ENCODE assay signal across 8 mouse cellular contexts in the genomic region with DNA sequence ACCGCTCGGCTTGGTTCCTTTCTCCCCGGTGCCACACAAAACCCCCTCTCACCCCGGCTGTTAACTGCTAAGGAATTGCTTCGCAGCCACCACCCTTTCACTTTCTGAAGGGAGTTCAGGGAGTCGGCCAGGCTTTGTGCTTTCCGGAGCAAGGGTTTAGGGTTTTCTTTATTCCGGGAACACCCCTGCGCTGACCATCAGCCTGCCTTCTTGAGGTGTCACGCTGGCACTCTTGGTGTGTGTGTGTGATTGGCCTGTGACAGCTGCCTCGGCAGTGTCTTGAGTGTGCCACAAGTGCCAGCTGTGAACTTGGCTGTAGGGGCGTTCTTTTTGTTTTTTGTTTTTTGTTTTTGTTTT. TPM values are rescaled to one million over a fixed set of nuclear protein-coding genes. Genes with fewer than 3 reads are reported as not detected.
DNase-seq lines count a peak whose midpoint lies in the region; ATAC-seq and TF ChIP-seq lines count a peak whose summit lies in the region.

No protein-coding gene starts in this region.

- CTCF ChIA-PET in Patski (lab: Charles Lee) = interaction anchor here (2.1 kb wide), 1 partner anchor 10 kb away, joined by 4 read pairs; no protein-coding TSS in a partner anchor

- peak overlapping the region; percentile 96 for H3ac ChIP-seq in C2C12 (ENCODE audit: control insufficient read depth, insufficient read length, low read depth)

- H3K4me1 ChIP-seq in intestine, embryonic 15.5 days (replicated peaks) = peaks cover 10% of the 10 kb centered on the region; the same call in 1 of the 2 replicates
- peaks cover 34% of the 10 kb centered on the region for H3K4me1 ChIP-seq in neural tube, embryonic 13.5 days (replicated peaks)

- H3K4me3 ChIP-seq in C2C12 (ENCODE audit: insufficient read depth, poor library complexity, severe bottlenecking) = peak overlapping the region; percentile 59
- peak overlapping the region; percentile 88 for H3K4me3 ChIP-seq in intestine, embryonic 15.5 days (replicated peaks)
- peak overlapping the region; percentile 94 for H3K4me3 ChIP-seq in neural tube, embryonic 13.5 days

- TF ChIP-seq CTCF in C2C12 (IDR thresholded peaks at IDR 0.05; ENCODE audit: control insufficient read depth, insufficient read depth, insufficient read length) (no peak), Patski (IDR thresholded peaks at IDR 0.05) (no peak)

- no peaks in the 10 kb centered on the region for H3K36me3 ChIP-seq in C2C12 (ENCODE audit: control insufficient read depth, insufficient read depth)
- H3K36me3 ChIP-seq in intestine, embryonic 15.5 days = no peaks in the 10 kb centered on the region
- H3K36me3 ChIP-seq in neural tube, embryonic 13.5 days = 0 out of 2 replicates have a peak, but pooled peaks cover 3% of the 10 kb centered on the region

- peak; percentile 41 for ATAC-seq in Patski
- ATAC-seq in intestine, embryonic 15.5 days = peak; percentile 50
- peak; percentile 69 for ATAC-seq in neural tube, embryonic 13.5 days (ENCODE audit: low read depth)

- no peak for DNase-seq in Patski (ENCODE audit: low read depth, low spot score)
- DNase-seq in cerebellum, postnatal 25 days = peak; percentile 49 to 50
- DNase-seq in gastrocnemius, postnatal 10 days = peak; percentile 34
- peak; percentile 34 to 56 for DNase-seq in lung, adult 18-20 months
- DNase-seq in thymus, postnatal 25 days = peak; percentile 51

- peak overlapping the region; percentile 76 for H3K4me2 ChIP-seq in intestine, embryonic 15.5 days (replicated peaks)
- peak overlapping the region; percentile 80 for H3K4me2 ChIP-seq in neural tube, embryonic 13.5 days

- H3K79me2 ChIP-seq in C2C12 (ENCODE audit: control insufficient read depth, insufficient read depth) = peaks cover 33% of the 10 kb centered on the region

- in situ Hi-C loops in Patski (cut with MboI; ENCODE audit: low pct_unique_long_range_greater_than_20kb) = no loop called here

- under 1% methylated on average over 12 of the region's 12 CpGs for WGBS in intestine, embryonic 15.5 days
- 0% methylated on average over 12 of the region's 12 CpGs for WGBS in neural tube, embryonic 13.5 days

- POLR2A ChIA-PET in Patski (lab: Charles Lee) = interaction anchor here (0.9 kb wide), 1 partner anchor 9 kb away, joined by 4 read pairs; no protein-coding TSS in a partner anchor

- H3K27me3 ChIP-seq in C2C12 (ENCODE audit: control insufficient read depth, insufficient read depth, insufficient read length) = no peaks in the 10 kb centered on the region
- no peaks in the 10 kb centered on the region for H3K27me3 ChIP-seq in Patski
- no peaks in the 10 kb centered on the region for H3K27me3 ChIP-seq in intestine, embryonic 15.5 days (replicated peaks)
- no peaks in the 10 kb centered on the region for H3K27me3 ChIP-seq in neural tube, embryonic 13.5 days

- peak overlapping the region; percentile 91 for H3K9ac ChIP-seq in intestine, embryonic 15.5 days
- H3K9ac ChIP-seq in neural tube, embryonic 13.5 days = peak overlapping the region; percentile 100

- H3K9me3 ChIP-seq in intestine, embryonic 15.5 days = no peaks in the 10 kb centered on the region
- H3K9me3 ChIP-seq in neural tube, embryonic 13.5 days = no peaks in the 10 kb centered on the region

- peaks cover 5% of the 10 kb centered on the region for H3K79me3 ChIP-seq in C2C12 (ENCODE audit: low read depth)

- H3K27ac ChIP-seq in intestine, embryonic 15.5 days = peak overlapping the region; percentile 89
- H3K27ac ChIP-seq in neural tube, embryonic 13.5 days (replicated peaks) = peak overlapping the region; percentile 99

TF ChIP-seq in C2C12, 6 proteins besides CTCF, POLR2A, EP300 and RAD21:
- no peak for TF ChIP-seq CEBPB (IDR thresholded peaks at IDR 0.05; ENCODE audit: low read depth)
- peak; percentile 53 for TF ChIP-seq MYOD1 (IDR thresholded peaks at IDR 0.05; ENCODE audit: control insufficient read depth, insufficient read length, low read depth)

RNA-seq across cellular contexts. Expression of a gene that starts 0.8 kb away (rescaled TPM):
- polyA plus RNA-seq in C2C12 (2012; fragmentation: generic; extraction: Trizol) (2.1 TPM), Patski (2021) (47.9 TPM)
- 10 to 100 TPM; 48.7 to 69.2 TPM for total RNA-seq in gastrocnemius, postnatal 10 days (2021)
- polyA plus RNA-seq in intestine, embryonic 15.5 days (2015; fragmentation: Nextera tagmentation; extraction: Ambion mirVana) = 118 and 131 TPM in 2 replicates
- polyA plus RNA-seq in neural tube, embryonic 13.5 days (2015; fragmentation: Nextera tagmentation; extraction: Ambion mirVana) = 328 and 342 TPM in 2 replicates

RNA-seq across cellular contexts. Expression of a gene that starts 34.9 kb away (rescaled TPM):
- polyA plus RNA-seq in C2C12 (2012; fragmentation: generic; extraction: Trizol) = 2.3 TPM
- polyA plus RNA-seq in Patski (2021) = 6.7 TPM
- 1 to 10 TPM; 2.9 to 3.1 TPM for total RNA-seq in gastrocnemius, postnatal 10 days (2021)
- 7.4 and 9.0 TPM in 2 replicates for polyA plus RNA-seq in intestine, embryonic 15.5 days (2015; fragmentation: Nextera tagmentation; extraction: Ambion mirVana)
- polyA plus RNA-seq in neural tube, embryonic 13.5 days (2015; fragmentation: Nextera tagmentation; extraction: Ambion mirVana) = 6.0 and 8.1 TPM in 2 replicates

Comparison
In these comparisons a context has a peak if more than half of its experiments do, and no peak if none do; other contexts are left out.
1. RNA of a gene that starts 0.8 kb away (polyA plus RNA-seq): 328 to 342 TPM in neural tube, embryonic 13.5 days, 118 to 131 TPM in intestine, embryonic 15.5 days and 47.9 TPM in Patski (single experiment); 2.1 TPM in C2C12 (single experiment); every median in the first group is over 10 times any median in the second.
2. Peak in every context shown above with its lines, with median percentiles within 50 percentile points of each other: H3K4me3 ChIP-seq and ATAC-seq.